Mouse (Mus musculus): Measurements from ENCODE around the gene Ifnab. TPM values are rescaled to one million over a fixed set of nuclear protein-coding genes. Genes with fewer than 3 reads are reported as not detected.

Gene Ifnab
- polyA plus RNA-seq, 1 experiment, result not detected

- Histone ChIP-seq H3K27me3 (ENCODE audit: control insufficient read depth, insufficient read depth, insufficient read length) (no peaks in the 10 kb centered on the region), H3K36me3 (ENCODE audit: control insufficient read depth, insufficient read depth) (no peaks in the 10 kb centered on the region), H3ac (ENCODE audit: control insufficient read depth, insufficient read length, low read depth) (no peak overlapping the region), H3K79me2 (ENCODE audit: control insufficient read depth, insufficient read depth) (no peaks in the 10 kb centered on the region), H3K79me3 (ENCODE audit: low read depth) (no peaks in the 10 kb centered on the region), H3K4me3 (ENCODE audit: insufficient read depth, poor library complexity, severe bottlenecking) (no peak overlapping the region)
- TF ChIP-seq CEBPB (IDR thresholded peaks at IDR 0.05; ENCODE audit: low read depth) (no peak), FOSL1 (IDR thresholded peaks at IDR 0.05; ENCODE audit: insufficient read depth, low read length, poor library complexity, severe bottlenecking) (no peak), MYOD1 (IDR thresholded peaks at IDR 0.05; ENCODE audit: control insufficient read depth, insufficient read length, low read depth) (no peak), MAX (IDR thresholded peaks at IDR 0.05) (no peak), MYOG (IDR thresholded peaks at IDR 0.05; ENCODE audit: control insufficient read depth, extremely low read depth, insufficient read length) (no peak), CTCF (IDR thresholded peaks at IDR 0.05; ENCODE audit: control insufficient read depth, insufficient read depth, insufficient read length) (no peak), USF1 (IDR thresholded peaks at IDR 0.05; ENCODE audit: low read depth) (no peak)
Observed at GRCm38 (mm10) chr4:88655461-88655860, 35.7 kb downstream of the Ifnab start.

DNA sequence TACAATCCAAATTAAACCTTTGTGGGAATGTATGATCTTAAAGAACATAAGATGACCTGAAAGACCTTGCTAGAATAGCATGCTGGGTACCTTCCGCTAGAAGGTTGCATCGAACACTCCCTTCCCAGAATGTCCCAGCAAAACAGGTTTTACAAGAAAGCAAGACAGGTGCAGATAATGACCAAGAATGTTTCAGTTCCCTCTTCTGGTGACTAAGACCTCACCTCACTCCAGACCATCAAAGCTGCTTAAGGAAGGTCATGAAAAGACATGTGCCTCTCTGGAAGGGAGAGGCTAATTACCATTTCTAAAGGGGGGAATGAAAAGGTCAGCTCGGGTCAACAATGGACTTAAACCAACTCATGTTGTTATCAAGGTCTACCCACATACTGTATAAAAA, 37.5 kb downstream of the Ifnab start:
- no peak overlapping the region for H3K4me3 ChIP-seq (ENCODE audit: insufficient read depth, poor library complexity, severe bottlenecking)
- TF ChIP-seq MYOG (IDR thresholded peaks at IDR 0.05; ENCODE audit: control insufficient read depth, extremely low read depth, insufficient read length) (no peak), CEBPB (IDR thresholded peaks at IDR 0.05; ENCODE audit: low read depth) (no peak), FOSL1 (IDR thresholded peaks at IDR 0.05; ENCODE audit: insufficient read depth, low read length, poor library complexity, severe bottlenecking) (no peak), MYOD1 (IDR thresholded peaks at IDR 0.05; ENCODE audit: control insufficient read depth, insufficient read length, low read depth) (no peak)
- H3K27me3 ChIP-seq (ENCODE audit: control insufficient read depth, insufficient read depth, insufficient read length), result no peaks in the 10 kb centered on the region
- no peak overlapping the region for H3ac ChIP-seq (ENCODE audit: control insufficient read depth, insufficient read length, low read depth)
- H3K79me3 ChIP-seq (ENCODE audit: low read depth), result no peaks in the 10 kb centered on the region
- H3K36me3 ChIP-seq (ENCODE audit: control insufficient read depth, insufficient read depth), result no peaks in the 10 kb centered on the region
- no peaks in the 10 kb centered on the region for H3K79me2 ChIP-seq (ENCODE audit: control insufficient read depth, insufficient read depth)

GRCm38 (mm10) chr4:88644359-88644758, 46.8 kb downstream of the Ifnab start, which contains the start of gene Ifna13:
Gene Ifna13 (minus strand): TSS chr4:88644459.
- no peaks in the 10 kb centered on the region for H3K79me2 ChIP-seq (ENCODE audit: control insufficient read depth, insufficient read depth)
- H3K36me3 ChIP-seq (ENCODE audit: control insufficient read depth, insufficient read depth), result no peaks in the 10 kb centered on the region
- H3K27me3 ChIP-seq (ENCODE audit: control insufficient read depth, insufficient read depth, insufficient read length), result no peaks in the 10 kb centered on the region
- no peak within 1 kb of the TSS for H3K4me3 ChIP-seq (ENCODE audit: insufficient read depth, poor library complexity, severe bottlenecking)
- no peak for TF ChIP-seq USF1 (IDR thresholded peaks at IDR 0.05; ENCODE audit: low read depth)
- TF ChIP-seq FOSL1 (IDR thresholded peaks at IDR 0.05; ENCODE audit: insufficient read depth, low read length, poor library complexity, severe bottlenecking), result no peak
- no peak for TF ChIP-seq CTCF (IDR thresholded peaks at IDR 0.05; ENCODE audit: control insufficient read depth, insufficient read depth, insufficient read length)
- TF ChIP-seq CEBPB (IDR thresholded peaks at IDR 0.05; ENCODE audit: low read depth), result no peak
- no peak for TF ChIP-seq MYOD1 (IDR thresholded peaks at IDR 0.05; ENCODE audit: control insufficient read depth, insufficient read length, low read depth)
- no peak for TF ChIP-seq MYOG (IDR thresholded peaks at IDR 0.05; ENCODE audit: control insufficient read depth, extremely low read depth, insufficient read length)
- TF ChIP-seq MAX (IDR thresholded peaks at IDR 0.05), result no peak
- H3ac ChIP-seq (ENCODE audit: control insufficient read depth, insufficient read length, low read depth), result no peak within 1 kb of the TSS
- H3K79me3 ChIP-seq (ENCODE audit: low read depth), result no peaks in the 10 kb centered on the region

- no peaks in the 10 kb centered on the region for H3K79me2 ChIP-seq (ENCODE audit: control insufficient read depth, insufficient read depth)
- H3K4me3 ChIP-seq (ENCODE audit: insufficient read depth, poor library complexity, severe bottlenecking), result no peak overlapping the region
- H3K27me3 ChIP-seq (ENCODE audit: control insufficient read depth, insufficient read depth, insufficient read length), result no peaks in the 10 kb centered on the region
- H3K79me3 ChIP-seq (ENCODE audit: low read depth), result no peaks in the 10 kb centered on the region
- H3K36me3 ChIP-seq (ENCODE audit: control insufficient read depth, insufficient read depth), result no peaks in the 10 kb centered on the region
- no peak for TF ChIP-seq MYOD1 (IDR thresholded peaks at IDR 0.05; ENCODE audit: control insufficient read depth, insufficient read length, low read depth)
- no peak for TF ChIP-seq FOSL1 (IDR thresholded peaks at IDR 0.05; ENCODE audit: insufficient read depth, low read length, poor library complexity, severe bottlenecking)
- no peak for TF ChIP-seq CTCF (IDR thresholded peaks at IDR 0.05; ENCODE audit: control insufficient read depth, insufficient read depth, insufficient read length)
- TF ChIP-seq CEBPB (IDR thresholded peaks at IDR 0.05; ENCODE audit: low read depth), result no peak
- no peak for TF ChIP-seq USF1 (IDR thresholded peaks at IDR 0.05; ENCODE audit: low read depth)
- TF ChIP-seq MAX (IDR thresholded peaks at IDR 0.05), result no peak
- TF ChIP-seq MYOG (IDR thresholded peaks at IDR 0.05; ENCODE audit: control insufficient read depth, extremely low read depth, insufficient read length), result no peak
- no peak overlapping the region for H3ac ChIP-seq (ENCODE audit: control insufficient read depth, insufficient read length, low read depth)
Observed at GRCm38 (mm10) chr4:88642526-88642925, 48.6 kb downstream of the Ifnab start.

DNA sequence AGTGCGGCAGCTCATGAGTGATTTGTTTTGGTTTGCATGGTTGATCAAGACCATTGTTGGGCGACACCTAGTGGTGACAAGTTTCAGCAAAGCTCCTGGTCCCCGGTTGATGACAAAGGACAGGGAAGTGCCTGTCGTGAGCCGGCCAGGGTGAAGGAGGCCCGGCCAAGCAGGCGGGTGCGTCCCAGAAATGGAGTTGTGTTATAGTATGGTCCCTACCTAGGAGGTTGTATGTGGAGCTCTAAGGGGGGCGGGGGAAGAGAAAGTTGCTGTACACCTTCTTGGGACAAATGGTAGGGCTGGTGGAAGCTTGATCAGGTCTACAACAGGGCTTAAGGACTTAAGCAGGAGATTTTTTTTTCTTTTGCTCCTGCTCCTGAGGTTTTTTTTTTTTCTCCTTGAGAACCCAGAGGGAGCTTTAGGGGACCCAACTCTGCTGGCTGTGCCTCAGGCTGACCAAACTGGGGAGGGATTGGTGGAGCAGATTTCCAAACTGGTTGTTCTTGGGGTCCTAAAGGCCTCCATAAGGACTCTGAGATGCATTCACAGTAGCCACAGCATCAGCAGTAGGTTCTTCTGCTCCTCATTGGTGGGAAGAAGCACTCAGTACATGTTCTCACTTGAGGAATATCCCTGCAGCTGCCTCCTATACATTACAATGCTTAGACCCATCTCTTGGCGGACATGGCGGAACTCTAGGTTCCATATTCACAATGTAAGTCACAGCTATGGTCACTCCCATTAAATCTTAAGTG, 49.9 kb downstream of the Ifnab start:
- Histone ChIP-seq H3K4me3 (ENCODE audit: insufficient read depth, poor library complexity, severe bottlenecking) (peak overlapping the region; percentile 34), H3K79me2 (ENCODE audit: control insufficient read depth, insufficient read depth) (no peaks in the 10 kb centered on the region), H3K79me3 (ENCODE audit: low read depth) (no peaks in the 10 kb centered on the region), H3K27me3 (ENCODE audit: control insufficient read depth, insufficient read depth, insufficient read length) (no peaks in the 10 kb centered on the region), H3K36me3 (ENCODE audit: control insufficient read depth, insufficient read depth) (no peaks in the 10 kb centered on the region), H3ac (ENCODE audit: control insufficient read depth, insufficient read length, low read depth) (peak overlapping the region; percentile 62)
- TF ChIP-seq CTCF (IDR thresholded peaks at IDR 0.05; ENCODE audit: control insufficient read depth, insufficient read depth, insufficient read length) (peak; percentile 76), MYOD1 (IDR thresholded peaks at IDR 0.05; ENCODE audit: control insufficient read depth, insufficient read length, low read depth) (peak; percentile 5), USF1 (IDR thresholded peaks at IDR 0.05; ENCODE audit: low read depth) (no peak)

DNA sequence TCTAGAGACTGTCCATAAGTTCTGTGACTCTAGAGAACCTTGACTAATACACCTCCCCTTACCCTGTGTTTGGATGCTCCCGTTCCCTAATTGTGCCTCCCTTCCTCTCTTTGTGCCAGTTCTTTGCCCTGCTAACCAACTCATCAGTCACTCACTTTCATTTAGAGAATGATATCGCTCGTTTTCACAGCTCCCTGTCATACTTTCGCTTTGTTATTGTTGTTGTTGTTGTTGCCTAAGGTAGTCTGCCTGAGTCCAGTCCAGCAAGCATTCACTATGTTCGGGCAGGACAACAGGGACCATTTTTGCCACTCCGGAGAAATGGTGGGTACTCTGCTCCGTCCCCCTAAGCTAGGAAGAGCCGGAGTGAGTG, 50.5 kb downstream of the Ifnab start:
- Histone ChIP-seq H3K36me3 (ENCODE audit: control insufficient read depth, insufficient read depth) (no peaks in the 10 kb centered on the region), H3K27me3 (ENCODE audit: control insufficient read depth, insufficient read depth, insufficient read length) (no peaks in the 10 kb centered on the region), H3K79me3 (ENCODE audit: low read depth) (no peaks in the 10 kb centered on the region), H3K4me3 (ENCODE audit: insufficient read depth, poor library complexity, severe bottlenecking) (peak overlapping the region; percentile 34), H3K79me2 (ENCODE audit: control insufficient read depth, insufficient read depth) (no peaks in the 10 kb centered on the region), H3ac (ENCODE audit: control insufficient read depth, insufficient read length, low read depth) (peak overlapping the region; percentile 62)
- TF ChIP-seq CEBPB (IDR thresholded peaks at IDR 0.05; ENCODE audit: low read depth) (no peak), MYOD1 (IDR thresholded peaks at IDR 0.05; ENCODE audit: control insufficient read depth, insufficient read length, low read depth) (no peak), MYOG (IDR thresholded peaks at IDR 0.05; ENCODE audit: control insufficient read depth, extremely low read depth, insufficient read length) (no peak), FOSL1 (IDR thresholded peaks at IDR 0.05; ENCODE audit: insufficient read depth, low read length, poor library complexity, severe bottlenecking) (no peak), CTCF (IDR thresholded peaks at IDR 0.05; ENCODE audit: control insufficient read depth, insufficient read depth, insufficient read length) (no peak), USF1 (IDR thresholded peaks at IDR 0.05; ENCODE audit: low read depth) (no peak), MAX (IDR thresholded peaks at IDR 0.05) (no peak)
